Mouse (Mus musculus) natural killer cell, adult 2 months (primary cell): Measurements from ENCODE around the gene Parg.
A peak's percentile ranks its signal among the peaks of the same experiment; 100 is the strongest.

Experiments
- DNase-seq, 2 experiments: peaks; one replicate each; pipeline ENCODE4 v3.0.0; 2022; ENCODE audit warnings: low spot score in 2 of 2

The Parg gene

DNA sequence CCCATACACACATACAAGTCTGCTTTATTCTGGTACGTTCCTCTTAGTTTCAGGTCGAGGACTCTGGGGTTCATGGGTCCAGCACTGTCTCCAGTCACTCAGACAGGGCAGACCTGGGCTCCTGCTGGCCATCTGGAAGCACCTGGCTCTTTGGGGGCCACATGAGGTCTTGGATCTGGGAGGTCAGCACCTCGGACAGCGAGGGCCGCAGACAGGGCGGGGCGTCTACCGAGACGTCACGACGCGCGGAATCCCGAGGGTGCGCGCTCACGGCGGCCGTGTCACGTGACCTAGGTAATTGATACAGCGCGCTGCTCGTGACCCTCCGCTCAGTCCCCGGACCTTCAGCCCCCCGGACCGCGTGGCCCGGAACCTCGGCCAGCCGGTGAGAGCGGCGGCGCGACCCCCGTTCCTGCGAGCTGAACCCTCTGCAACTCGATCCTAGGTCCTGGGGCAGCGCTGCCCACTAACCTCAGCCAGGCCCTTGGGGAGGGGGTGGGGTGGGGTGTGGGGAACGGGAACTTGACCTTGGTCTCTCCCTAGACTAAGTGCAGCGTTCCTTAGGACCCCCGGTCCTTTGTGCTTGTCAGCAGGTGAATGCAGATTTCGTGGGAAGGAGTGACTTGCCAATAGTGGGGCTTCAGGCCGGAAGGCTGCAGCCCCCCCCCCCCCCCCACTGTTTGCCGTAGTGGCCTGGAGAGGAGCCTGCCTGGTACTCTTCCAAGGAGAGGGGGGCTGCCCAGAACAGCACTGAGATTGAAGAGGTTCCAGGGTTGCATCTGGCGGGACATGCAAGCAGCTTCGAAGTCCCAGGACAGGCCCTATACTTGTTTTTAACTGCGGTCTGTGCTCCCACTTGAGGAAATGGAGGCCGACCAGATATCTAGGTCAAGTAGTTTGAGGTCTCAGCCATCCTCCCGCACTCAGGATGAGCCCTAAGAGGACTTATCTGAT, 120.3 kb downstream of the Parg start, which contains the start of gene Ogdhl:
Gene Ogdhl, plus strand, starts transcription at position 288 of the 954 bp plus-strand sequence.
- DNase-seq: peak; percentile 7 to 39

DNA sequence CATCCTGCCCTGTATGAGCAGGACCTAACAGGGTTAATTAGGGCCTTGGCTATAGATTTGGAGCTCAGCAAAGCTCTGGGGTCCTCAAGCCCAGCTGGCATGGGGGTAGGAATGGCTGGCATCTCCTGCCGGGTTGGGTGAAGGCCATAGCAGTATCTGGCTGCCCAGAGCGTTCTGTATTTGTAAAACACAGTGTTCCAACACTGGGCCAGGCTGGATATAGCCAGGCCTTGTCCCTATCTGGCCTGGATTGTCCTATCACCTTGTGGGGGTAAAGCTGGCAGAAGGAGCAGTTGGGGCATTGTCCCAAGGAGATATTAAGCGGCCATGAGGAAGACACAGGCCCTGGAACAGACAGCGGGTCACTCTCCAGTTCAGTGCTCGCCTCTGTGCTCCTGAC, 121.5 kb downstream of the Parg start:
- DNase-seq: no peak

DNA sequence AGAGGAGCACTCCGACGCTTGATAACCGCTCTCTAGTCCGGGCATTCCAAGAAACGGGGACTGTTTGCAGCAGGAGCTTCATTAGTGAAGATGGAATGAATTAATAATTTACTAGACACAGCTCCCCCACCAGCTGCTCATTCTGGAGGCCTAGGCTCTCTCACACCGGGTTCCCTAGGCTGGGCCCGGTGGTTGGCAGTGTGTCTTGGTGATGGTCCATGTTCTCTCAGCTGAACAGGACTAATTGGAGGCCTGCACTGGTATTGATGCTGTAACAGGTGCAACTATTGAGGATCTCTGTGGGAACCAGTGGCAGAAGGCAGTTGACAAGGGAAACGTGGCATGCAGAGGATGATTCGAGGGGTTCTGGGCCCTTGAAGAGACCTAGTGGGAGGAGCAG, 125.6 kb downstream of the Parg start:
- DNase-seq: no peak

DNA sequence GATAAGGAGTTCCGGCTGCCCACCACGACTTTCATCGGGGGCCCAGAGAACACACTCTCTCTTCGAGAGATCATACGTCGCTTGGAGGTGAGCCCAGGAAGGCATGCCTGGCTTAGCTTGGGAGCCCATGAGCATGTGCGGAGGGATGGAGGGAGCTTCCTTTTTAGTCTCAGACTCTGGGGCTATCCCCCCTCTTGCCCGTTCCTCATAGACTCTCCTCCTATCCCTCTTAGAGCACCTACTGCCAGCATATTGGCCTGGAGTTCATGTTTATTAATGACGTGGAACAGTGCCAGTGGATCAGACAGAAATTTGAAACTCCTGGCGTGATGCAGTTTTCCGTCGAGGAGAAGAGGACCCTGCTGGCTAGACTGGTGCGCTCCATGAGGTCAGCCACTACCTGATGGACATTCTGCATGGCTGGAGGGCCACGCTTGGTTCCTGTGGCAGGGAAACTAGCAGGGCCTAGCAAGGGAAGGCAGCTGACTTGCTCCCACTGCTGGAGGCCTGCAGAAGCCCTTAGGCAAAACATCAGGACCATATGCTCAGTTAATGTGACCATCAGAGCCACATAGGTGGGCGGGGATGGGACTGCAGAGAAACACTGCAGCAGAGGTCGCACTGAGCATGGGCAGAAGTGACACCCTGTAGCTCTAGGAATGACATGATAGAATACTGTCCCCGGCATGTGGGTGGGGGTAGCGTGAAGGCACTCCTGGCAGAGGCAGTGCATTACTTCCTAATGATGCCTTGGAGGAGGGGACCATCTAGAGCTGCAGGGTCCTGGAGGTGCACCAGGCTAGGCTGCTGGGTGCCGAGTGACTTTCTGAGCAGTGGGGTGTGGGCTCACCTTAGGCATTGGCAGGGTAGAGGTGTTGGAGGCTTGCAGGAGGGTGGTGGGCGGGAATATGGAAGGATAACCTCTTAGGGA, 131.0 kb downstream of the Parg start:
- DNase-seq: no peak

DNA sequence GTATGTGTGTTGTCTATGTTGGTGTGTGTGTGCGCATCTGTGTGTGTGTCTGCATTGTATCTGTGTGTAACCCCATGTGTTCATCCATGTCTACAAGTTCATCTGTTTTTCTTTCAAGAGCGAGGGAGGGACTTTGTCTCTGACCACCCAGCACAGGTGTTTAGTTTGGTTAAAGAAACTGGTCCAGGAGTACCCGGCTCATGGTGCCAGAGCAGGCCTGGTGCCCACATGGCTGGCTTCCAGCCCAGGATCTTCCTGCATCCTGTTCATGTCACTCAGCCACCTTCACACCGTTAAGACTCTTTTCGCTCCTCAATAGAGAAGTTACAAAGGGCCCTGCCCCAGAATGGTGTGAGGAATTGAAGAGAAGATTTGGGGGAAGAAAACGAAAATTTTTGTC, 134.3 kb downstream of the Parg start:
- no peak for DNase-seq

DNA sequence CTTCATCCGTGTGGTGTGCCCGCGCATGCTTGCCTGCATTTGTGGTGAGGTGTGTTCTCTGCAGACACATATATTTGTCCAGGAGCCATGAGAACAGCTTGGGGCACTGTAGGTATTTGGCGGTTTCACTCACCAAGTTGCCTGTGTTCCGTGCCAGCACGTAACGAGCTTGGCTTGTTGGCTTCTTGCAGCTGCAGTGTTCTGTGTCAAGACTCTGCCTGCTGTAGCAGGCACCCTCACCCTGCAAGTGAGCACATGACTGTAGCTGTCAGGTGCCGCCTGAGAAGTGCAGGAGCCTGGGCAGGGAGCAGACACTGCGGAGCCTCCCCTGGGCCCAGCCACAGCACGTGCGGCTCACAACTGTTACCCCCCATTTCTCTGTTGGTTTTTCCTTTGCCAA, 134.8 kb downstream of the Parg start:
- DNase-seq: no peak

DNA sequence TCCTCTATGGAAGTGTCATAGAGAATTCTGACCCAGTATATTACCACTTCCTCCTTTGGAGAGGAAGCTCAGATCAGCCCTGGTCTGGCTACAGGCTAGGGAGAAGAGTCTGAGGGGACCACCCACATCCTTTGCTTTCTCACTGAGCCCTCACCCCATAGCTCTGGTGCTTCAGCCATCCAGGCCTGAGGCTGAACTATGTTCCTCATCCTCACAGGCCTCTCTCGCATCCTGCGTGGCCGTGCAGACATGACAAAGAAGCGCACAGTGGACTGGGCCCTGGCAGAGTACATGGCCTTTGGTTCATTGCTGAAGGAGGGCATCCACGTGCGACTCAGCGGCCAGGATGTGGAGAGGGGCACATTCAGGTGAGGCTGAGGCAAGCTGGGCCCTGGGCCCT, 140.1 kb downstream of the Parg start:
- DNase-seq: no peak

DNA sequence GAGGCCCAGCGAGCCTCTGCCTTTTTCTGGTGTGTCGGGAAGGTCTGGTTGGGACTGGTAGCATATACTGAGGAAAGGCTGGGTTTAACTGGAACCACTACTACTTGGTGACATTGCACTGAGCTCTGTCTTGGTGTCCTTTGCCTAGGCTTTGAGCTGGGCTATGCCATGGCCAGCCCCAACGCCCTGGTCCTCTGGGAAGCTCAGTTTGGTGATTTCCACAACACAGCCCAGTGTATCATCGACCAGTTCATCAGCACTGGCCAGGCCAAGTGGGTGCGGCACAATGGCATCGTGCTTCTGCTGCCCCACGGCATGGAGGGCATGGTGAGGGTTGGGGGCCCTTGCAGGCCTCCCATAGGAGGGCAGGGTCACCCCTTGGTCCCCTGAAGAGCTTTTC, 142.4 kb downstream of the Parg start:
- no peak for DNase-seq

DNA sequence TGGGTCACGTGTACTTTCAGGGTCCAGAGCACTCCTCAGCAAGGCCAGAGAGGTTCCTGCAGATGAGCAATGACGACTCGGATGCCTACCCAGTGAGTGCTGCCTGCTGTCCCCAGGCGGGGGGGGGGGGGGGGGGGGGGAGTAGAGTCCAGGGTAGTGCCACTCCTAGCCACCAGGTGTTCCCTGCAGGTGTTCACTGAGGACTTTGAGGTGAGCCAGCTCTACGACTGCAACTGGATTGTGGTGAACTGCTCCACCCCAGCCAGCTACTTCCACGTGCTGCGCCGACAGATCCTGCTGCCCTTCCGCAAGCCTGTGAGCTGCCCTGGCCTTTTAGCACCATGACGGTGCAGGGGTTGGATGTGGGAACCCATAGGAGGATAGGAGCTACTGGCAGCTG, 142.9 kb downstream of the Parg start:
- no peak for DNase-seq
